Mouse (Mus musculus): Measurements from ENCODE around the gene Nrip1. TPM values are rescaled to one million over a fixed set of nuclear protein-coding genes. Genes with fewer than 3 reads are reported as not detected.

Nrip1 gene
- total and polyA plus RNA-seq, 2 experiments from 2014 or later = 29.5 to 33.7 TPM

DNA sequence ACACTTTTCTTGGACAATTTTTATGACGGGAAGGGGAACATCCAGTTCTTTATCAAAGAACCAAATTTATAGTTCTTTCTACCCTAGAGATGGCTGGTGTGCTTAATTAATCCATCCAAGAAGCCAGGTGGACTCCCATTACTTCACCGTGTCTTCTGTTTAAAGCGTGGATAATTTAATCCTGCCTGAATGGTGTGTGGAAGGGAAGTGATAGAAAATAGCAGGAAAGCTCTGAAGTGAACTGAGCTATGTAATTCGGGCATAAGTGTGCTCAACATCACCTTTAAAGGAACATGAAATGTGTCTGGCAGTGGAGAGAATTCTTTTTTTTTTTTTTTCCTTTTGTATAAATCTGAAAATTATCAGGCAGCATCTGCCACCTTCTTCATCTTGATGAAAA, 12.4 kb upstream of the Nrip1 start:
- Histone ChIP-seq H3K4me3 (ENCODE audit: low read depth, low read length) (no peak overlapping the region), H3K27me3 (ENCODE audit: insufficient read depth, low read length) (no peaks in the 10 kb centered on the region), H3K9ac (replicated peaks; ENCODE audit: low read length, poor library complexity, severe bottlenecking) (no peak overlapping the region), H3K27ac (ENCODE audit: low read depth, low read length) (no peak overlapping the region), H3K9me3 (ENCODE audit: low read length) (no peaks in the 10 kb centered on the region), H3K36me3 (ENCODE audit: insufficient read depth, low read length) (no peaks in the 10 kb centered on the region), H3K4me2 (ENCODE audit: low read depth, low read length, poor library complexity, severe bottlenecking) (no peak overlapping the region), H3K4me1 (ENCODE audit: insufficient read depth, low read length) (no peaks in the 10 kb centered on the region)
- WGBS = 35% methylated on average over 4 of the region's 4 CpGs
- ATAC-seq (ENCODE audit: low FRiP score) = no peak
- DNase-seq (ENCODE audit: low spot score) = no peak
- TF ChIP-seq CTCF (IDR thresholded peaks at IDR 0.05) = no peak

GRCm38 (mm10) chr16:76377211-76377610, 3.6 kb upstream of the Nrip1 start:
- Histone ChIP-seq H3K27ac (ENCODE audit: low read depth, low read length) (no peak overlapping the region), H3K36me3 (ENCODE audit: insufficient read depth, low read length) (no peaks in the 10 kb centered on the region), H3K9me3 (ENCODE audit: low read length) (no peaks in the 10 kb centered on the region), H3K4me1 (ENCODE audit: insufficient read depth, low read length) (no peaks in the 10 kb centered on the region), H3K27me3 (ENCODE audit: insufficient read depth, low read length) (no peaks in the 10 kb centered on the region), H3K4me2 (ENCODE audit: low read depth, low read length, poor library complexity, severe bottlenecking) (no peak overlapping the region), H3K9ac (replicated peaks; ENCODE audit: low read length, poor library complexity, severe bottlenecking) (no peak overlapping the region), H3K4me3 (ENCODE audit: low read depth, low read length) (no peak overlapping the region)
- TF ChIP-seq CTCF (IDR thresholded peaks at IDR 0.05) = no peak
- ATAC-seq (ENCODE audit: low FRiP score) (no peak), DNase-seq (ENCODE audit: low spot score) (no peak)
- WGBS = 97% methylated on average over 3 of the region's 3 CpGs

DNA sequence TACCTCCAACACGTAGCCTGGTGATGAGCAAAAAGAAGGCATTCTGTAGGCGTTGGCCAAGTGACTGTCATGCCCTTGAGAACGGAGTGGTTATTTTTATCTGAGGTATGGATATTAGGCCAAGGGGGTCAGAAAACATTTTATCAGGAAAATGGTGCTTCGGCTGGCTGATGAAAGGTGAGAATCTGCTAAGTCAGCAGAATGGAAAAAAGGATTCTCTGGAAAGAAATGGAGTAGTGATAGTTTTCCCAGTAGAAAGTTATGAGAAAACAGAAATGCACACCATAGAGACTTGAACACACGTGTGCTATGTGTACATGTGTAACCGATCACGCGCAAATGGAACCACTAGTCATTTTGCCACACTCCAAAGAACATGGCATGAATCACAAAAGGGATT, 3.0 kb upstream of the Nrip1 start:
- Histone ChIP-seq H3K27me3 (ENCODE audit: insufficient read depth, low read length) (no peaks in the 10 kb centered on the region), H3K9me3 (ENCODE audit: low read length) (no peaks in the 10 kb centered on the region), H3K27ac (ENCODE audit: low read depth, low read length) (no peak overlapping the region), H3K4me1 (ENCODE audit: insufficient read depth, low read length) (no peaks in the 10 kb centered on the region), H3K4me2 (ENCODE audit: low read depth, low read length, poor library complexity, severe bottlenecking) (no peak overlapping the region), H3K36me3 (ENCODE audit: insufficient read depth, low read length) (no peaks in the 10 kb centered on the region), H3K9ac (replicated peaks; ENCODE audit: low read length, poor library complexity, severe bottlenecking) (no peak overlapping the region), H3K4me3 (ENCODE audit: low read depth, low read length) (no peak overlapping the region)
- 94% methylated on average over 8 of the region's 8 CpGs for WGBS
- ATAC-seq (ENCODE audit: low FRiP score) (no peak), DNase-seq (ENCODE audit: low spot score) (no peak)
- no peak for TF ChIP-seq CTCF (IDR thresholded peaks at IDR 0.05)

- under 1% methylated on average over 39 of the region's 70 CpGs for WGBS
- ATAC-seq (ENCODE audit: low FRiP score) (peak; percentile 92), DNase-seq (ENCODE audit: low spot score) (peak; percentile 91)
- H3K36me3 ChIP-seq (ENCODE audit: insufficient read depth, low read length) = no peaks in the 10 kb centered on the region
- H3K4me2 ChIP-seq (ENCODE audit: low read depth, low read length, poor library complexity, severe bottlenecking) = peak overlapping the region; percentile 53
- H3K4me3 ChIP-seq (ENCODE audit: low read depth, low read length) = peak overlapping the region; percentile 89
- no peaks in the 10 kb centered on the region for H3K9me3 ChIP-seq (ENCODE audit: low read length)
- H3K9ac ChIP-seq (replicated peaks; ENCODE audit: low read length, poor library complexity, severe bottlenecking) = peak overlapping the region; percentile 87
- no peaks in the 10 kb centered on the region for H3K4me1 ChIP-seq (ENCODE audit: insufficient read depth, low read length)
- no peaks in the 10 kb centered on the region for H3K27me3 ChIP-seq (ENCODE audit: insufficient read depth, low read length)
- H3K27ac ChIP-seq (ENCODE audit: low read depth, low read length) = peak overlapping the region; percentile 91
- peak; percentile 64 for TF ChIP-seq CTCF (IDR thresholded peaks at IDR 0.05)
Observed at GRCm38 (mm10) chr16:76372941-76373561, 576 bp downstream of the Nrip1 start.

DNA sequence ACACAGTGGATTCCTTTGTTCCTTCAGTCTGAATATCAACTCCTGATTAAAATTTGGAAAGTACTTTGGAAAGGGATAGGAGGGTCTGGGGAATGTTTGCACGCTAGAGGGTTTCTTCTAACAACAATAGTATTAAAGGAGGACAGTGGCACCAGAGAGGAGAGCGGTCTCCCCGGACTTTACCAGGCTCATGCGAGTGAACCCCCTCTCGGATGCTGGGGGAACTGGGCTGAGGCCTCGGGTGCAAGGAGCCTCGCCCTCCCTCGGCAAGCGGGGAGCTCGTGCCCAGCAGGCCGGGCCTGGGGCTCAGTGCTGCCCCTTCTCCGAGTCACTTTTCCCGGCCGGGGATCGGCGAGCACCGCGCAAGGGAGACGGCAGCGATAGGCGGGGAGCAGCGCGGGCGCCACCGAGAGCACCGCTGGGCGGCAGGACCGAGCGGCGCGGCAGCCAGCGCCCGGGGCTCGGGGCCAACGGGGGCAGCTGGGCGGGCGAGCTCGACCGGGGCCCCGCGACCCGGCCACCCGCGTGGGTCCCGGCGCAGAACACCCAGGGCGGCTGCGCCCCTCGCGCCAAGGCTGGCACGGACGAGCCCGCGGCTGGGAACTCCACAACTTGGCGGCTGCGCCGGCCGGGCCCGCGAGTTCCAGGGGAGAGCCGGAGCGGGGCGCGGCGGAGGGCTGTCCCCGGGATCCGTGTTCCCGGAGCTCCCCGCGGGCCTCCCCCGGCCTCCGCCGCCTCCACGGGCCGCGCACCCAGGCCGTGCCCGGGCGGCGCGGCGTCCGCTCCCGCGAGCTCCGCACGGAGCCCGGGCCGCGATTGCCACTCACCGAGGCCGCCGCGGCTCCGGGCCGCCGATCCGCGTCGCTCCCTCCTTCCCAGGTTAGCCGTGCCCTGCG, 1.3 kb downstream of the Nrip1 start:
- H3K27ac ChIP-seq (ENCODE audit: low read depth, low read length) = peak overlapping the region; percentile 91
- H3K4me2 ChIP-seq (ENCODE audit: low read depth, low read length, poor library complexity, severe bottlenecking) = peak overlapping the region; percentile 53
- peak; percentile 57 for TF ChIP-seq CTCF (IDR thresholded peaks at IDR 0.05)
- under 1% methylated on average over 44 of the region's 102 CpGs for WGBS
- peak overlapping the region; percentile 89 for H3K4me3 ChIP-seq (ENCODE audit: low read depth, low read length)
- H3K9ac ChIP-seq (replicated peaks; ENCODE audit: low read length, poor library complexity, severe bottlenecking) = peak overlapping the region; percentile 87
- no peaks in the 10 kb centered on the region for H3K36me3 ChIP-seq (ENCODE audit: insufficient read depth, low read length)
- H3K9me3 ChIP-seq (ENCODE audit: low read length) = no peaks in the 10 kb centered on the region
- H3K27me3 ChIP-seq (ENCODE audit: insufficient read depth, low read length) = no peaks in the 10 kb centered on the region
- no peaks in the 10 kb centered on the region for H3K4me1 ChIP-seq (ENCODE audit: insufficient read depth, low read length)
- DNase-seq (ENCODE audit: low spot score) (peak; percentile 51), ATAC-seq (ENCODE audit: low FRiP score) (peak; percentile 61)

DNA sequence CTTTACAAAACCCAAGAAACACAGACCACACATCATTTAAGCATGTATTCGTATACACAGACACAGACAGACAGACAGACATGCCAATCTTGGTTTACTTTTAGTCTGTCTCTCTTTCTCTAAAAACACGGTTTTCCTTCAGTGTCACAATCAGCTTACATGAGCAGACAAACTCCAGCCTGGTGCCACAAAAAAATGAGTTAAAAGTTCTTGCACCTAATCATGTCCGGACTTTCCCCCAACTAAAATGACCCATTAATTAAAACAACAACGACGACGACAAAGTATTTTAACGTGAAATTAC, 2.1 kb downstream of the Nrip1 start:
- ATAC-seq (ENCODE audit: low FRiP score) = no peak
- DNase-seq (ENCODE audit: low spot score) = no peak
- peak overlapping the region; percentile 89 for H3K4me3 ChIP-seq (ENCODE audit: low read depth, low read length)
- 3% methylated on average over 7 of the region's 7 CpGs for WGBS
- no peak for TF ChIP-seq CTCF (IDR thresholded peaks at IDR 0.05)
- H3K4me1 ChIP-seq (ENCODE audit: insufficient read depth, low read length) = no peaks in the 10 kb centered on the region
- H3K4me2 ChIP-seq (ENCODE audit: low read depth, low read length, poor library complexity, severe bottlenecking) = peak overlapping the region; percentile 53
- no peaks in the 10 kb centered on the region for H3K27me3 ChIP-seq (ENCODE audit: insufficient read depth, low read length)
- H3K9me3 ChIP-seq (ENCODE audit: low read length) = no peaks in the 10 kb centered on the region
- H3K27ac ChIP-seq (ENCODE audit: low read depth, low read length) = no peak overlapping the region
- H3K36me3 ChIP-seq (ENCODE audit: insufficient read depth, low read length) = no peaks in the 10 kb centered on the region
- peak overlapping the region; percentile 87; the same call in 1 of the 2 replicates for H3K9ac ChIP-seq (replicated peaks; ENCODE audit: low read length, poor library complexity, severe bottlenecking)

Measured in midbrain, postnatal 0 days (tissue).